Mouse (Mus musculus): ENCODE data around the gene Sycn.

GRCm38 (mm10) chr7:28547154-28547553 is 6.5 kb downstream of the Sycn start, which contains the start of gene Nccrp1:
- no peak for TF ChIP-seq CTCF (IDR thresholded peaks at IDR 0.05; ENCODE audit: borderline replicate concordance, extremely low read depth, insufficient read depth, insufficient read length)
- no peak for TF ChIP-seq POLR2A (IDR thresholded peaks at IDR 0.05; ENCODE audit: borderline replicate concordance, extremely low read depth, insufficient read depth, insufficient read length, poor library complexity, severe bottlenecking)

Measured in brain, embryonic 14.5 days (tissue).